Mouse (Mus musculus) midbrain, embryonic 11.5 days (tissue): Measurements from ENCODE around the gene Vps36. TPM values are rescaled to one million over a fixed set of nuclear protein-coding genes. Genes with fewer than 3 reads are reported as not detected.

Experiments
- ATAC-seq: fragments of 200-750 bp; cut with Nextera tagmentation; 2 replicates; pipeline ENCODE4 v1.8.0; 2017; ENCODE audit warnings: moderate TSS enrichment, moderate library complexity; ENCODE audit not compliant: low FRiP score
- DNase-seq: peaks from one replicate; pipeline ENCODE4 v3.0.0; 2015; ENCODE audit warnings: low spot score; ENCODE audit errors: missing footprints
- H3K27ac ChIP-seq: fragments of 300-500 bp; sonication (generic); 2 replicates; pipeline ENCODE4 v1.5.1; 2014; ENCODE audit warnings: low read depth, low read length
- H3K27me3 ChIP-seq: fragments of 300-500 bp; sonication (generic); 2 replicates; pipeline ENCODE4 v1.6.1; 2014; ENCODE audit warnings: mild to moderate bottlenecking, low read length, moderate library complexity, mixed read lengths; ENCODE audit not compliant: control insufficient read depth, insufficient read depth
- H3K36me3 ChIP-seq: fragments of 300-500 bp; sonication (generic); 2 replicates; pipeline ENCODE4 v1.6.1; 2014; ENCODE audit warnings: mild to moderate bottlenecking, low read length, moderate library complexity, mixed read lengths; ENCODE audit not compliant: control insufficient read depth, insufficient read depth
- H3K4me1 ChIP-seq: fragments of 300-500 bp; sonication (generic); 2 replicates; pipeline ENCODE4 v1.6.1; 2014; ENCODE audit warnings: low read length; ENCODE audit not compliant: control insufficient read depth, insufficient read depth
- H3K4me2 ChIP-seq: fragments of 300-500 bp; sonication (generic); 2 replicates; pipeline ENCODE4 v1.6.1; 2014; ENCODE audit warnings: mild to moderate bottlenecking, moderate library complexity
- H3K4me3 ChIP-seq: fragments of 300-500 bp; sonication (generic); 2 replicates; pipeline ENCODE4 v1.5.1; 2014; ENCODE audit warnings: low read depth, low read length
- H3K9ac ChIP-seq: fragments of 300-500 bp; sonication (generic); 2 replicates; pipeline ENCODE4 v1.6.1; 2014; ENCODE audit warnings: low read length
- H3K9me3 ChIP-seq: fragments of 300-500 bp; sonication (generic); 2 replicates; pipeline ENCODE4 v1.6.1; 2016; ENCODE audit warnings: low read length; ENCODE audit not compliant: control insufficient read depth
- WGBS: fragments of 180-500 bp; shearing (Covaris S2); extraction: QIAGEN DNeasy Blood & Tissue Kit; methylation state at CpG from one replicate; pipeline ENCODE4 v1.1.7; 2014; 5-methylcytosine and 5-hydroxymethylcytosine counted together
- polyA plus RNA-seq: library from polyadenylated mRNA; unstranded; fragments of >200 nt; fragmentation: Nextera tagmentation; extraction: Ambion mirVana; gene quantifications from 2 replicates; pipeline ENCODE4 v1.2.1, GENCODE M21; 2014

Vps36 gene
- 43.6 and 43.7 TPM in 2 replicates for polyA plus RNA-seq

DNA sequence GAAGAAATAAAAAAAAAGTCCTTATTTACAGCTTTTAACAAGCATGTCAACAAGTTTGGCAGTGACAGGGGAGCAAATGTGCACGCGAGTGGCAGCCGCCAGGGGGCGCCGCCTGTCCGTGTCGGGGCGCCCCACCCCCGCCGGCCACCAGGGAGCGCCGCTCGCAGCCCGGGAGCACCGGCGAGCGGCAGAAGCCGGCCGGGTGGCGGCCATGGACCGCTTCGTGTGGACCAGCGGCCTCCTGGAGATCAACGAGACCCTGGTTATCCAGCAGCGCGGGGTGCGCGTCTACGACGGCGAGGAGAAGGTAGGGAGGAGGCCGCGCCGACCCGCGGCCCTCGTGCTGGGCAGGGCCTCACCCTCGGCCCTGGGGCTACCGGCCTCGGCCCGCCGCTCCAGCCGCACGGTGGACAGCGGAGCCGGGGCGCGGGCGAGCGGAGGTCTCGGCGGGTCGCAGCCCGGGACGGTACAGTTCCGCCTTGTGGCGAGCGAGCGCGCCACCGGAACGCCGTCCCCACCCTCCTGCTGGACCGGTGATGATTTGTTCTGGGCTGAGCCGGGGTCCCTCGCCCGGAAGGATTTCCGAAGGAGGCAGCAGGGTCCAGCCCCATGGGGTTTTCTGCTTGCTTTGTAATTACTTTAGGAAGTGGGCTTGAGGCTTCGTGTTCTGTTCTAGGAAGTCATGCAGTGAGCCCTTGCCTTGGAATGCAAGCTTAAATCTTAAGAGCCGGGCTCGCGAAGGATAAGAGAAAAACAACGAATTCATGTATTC is at the start of gene Vps36:
TSS of gene Vps36 (plus strand) at position 150 of the 772 bp plus-strand sequence.
- no peaks in the 10 kb centered on the region for H3K9me3 ChIP-seq
- peak within 1 kb of the TSS; percentile 69 for H3K4me3 ChIP-seq
- ATAC-seq (peak; percentile 97), DNase-seq (peak; percentile 99)
- peak within 1 kb of the TSS; percentile 96 for H3K27ac ChIP-seq
- peaks cover 4% of the 10 kb centered on the region; the same call in 1 of the 2 replicates for H3K4me1 ChIP-seq
- peak within 1 kb of the TSS; percentile 94 for H3K9ac ChIP-seq
- H3K27me3 ChIP-seq: no peaks in the 10 kb centered on the region
- H3K36me3 ChIP-seq: no peaks in the 10 kb centered on the region
- peak within 1 kb of the TSS; percentile 66 for H3K4me2 ChIP-seq
- WGBS: under 1% methylated on average over 72 of the region's 73 CpGs

DNA sequence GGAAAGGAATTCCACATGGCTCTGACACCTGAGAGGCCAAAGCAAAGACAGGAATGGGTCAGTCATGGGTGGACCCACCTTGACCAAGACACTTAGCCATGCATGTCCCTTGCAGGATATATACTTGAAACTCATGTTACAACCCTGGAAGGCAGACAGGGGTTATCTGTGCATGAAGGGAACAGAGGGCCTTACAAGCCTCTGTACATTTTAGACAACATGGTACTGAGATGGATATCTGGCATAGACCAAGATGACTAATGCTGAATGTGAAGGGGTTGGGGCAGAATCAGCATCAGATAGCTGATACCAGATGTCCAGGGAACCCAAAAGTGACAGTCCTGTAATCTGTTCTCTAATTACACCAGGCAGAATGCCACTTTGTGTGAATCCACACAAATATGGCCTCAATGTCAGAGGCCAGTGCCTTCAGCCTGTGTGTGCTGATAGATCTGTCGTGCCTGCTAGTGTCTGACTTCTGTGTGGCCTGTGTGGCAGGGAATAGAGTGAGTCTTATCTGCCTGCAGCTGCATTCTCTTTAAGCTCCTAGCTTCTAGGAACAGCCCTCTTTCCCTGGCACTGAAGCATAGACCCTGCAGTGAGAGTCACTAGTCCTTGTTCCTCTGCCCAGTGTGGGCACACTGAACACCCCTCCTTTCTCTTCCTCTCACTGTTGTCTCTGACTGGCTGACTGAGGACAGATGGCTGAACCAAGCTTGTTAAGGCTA is 48.7 kb upstream of the Vps36 start:
- H3K4me2 ChIP-seq: no peak overlapping the region
- no peaks in the 10 kb centered on the region; the same call in 1 of the 2 replicates for H3K36me3 ChIP-seq
- ATAC-seq (no peak), DNase-seq (no peak)
- H3K27me3 ChIP-seq: no peaks in the 10 kb centered on the region
- H3K9ac ChIP-seq: no peak overlapping the region
- H3K4me1 ChIP-seq: no peaks in the 10 kb centered on the region
- no peaks in the 10 kb centered on the region for H3K9me3 ChIP-seq
- 83% methylated on average over 1 of the region's 1 CpGs for WGBS
- no peak overlapping the region for H3K4me3 ChIP-seq
- H3K27ac ChIP-seq: no peak overlapping the region

DNA sequence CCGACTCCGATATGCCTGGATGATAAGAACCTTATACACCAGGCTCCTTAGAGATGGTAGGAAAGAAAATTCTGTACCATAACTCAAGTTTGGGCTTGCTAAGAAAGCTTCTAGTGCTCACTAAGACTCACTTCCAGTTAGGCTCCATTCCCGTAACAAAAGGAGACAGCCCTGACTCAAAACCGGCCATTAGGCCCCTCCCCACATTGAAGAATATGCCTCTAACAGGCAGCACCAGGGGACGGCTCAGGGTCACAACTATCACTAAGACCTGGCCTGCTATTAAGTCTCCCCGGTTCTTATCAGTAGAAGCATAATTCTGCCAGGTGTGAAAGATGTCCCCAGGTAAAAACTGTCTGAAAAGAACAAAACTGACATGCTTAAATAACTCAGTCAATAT is 46.8 kb upstream of the Vps36 start:
- WGBS: 82% methylated on average over 6 of the region's 6 CpGs
- no peaks in the 10 kb centered on the region for H3K27me3 ChIP-seq

DNA sequence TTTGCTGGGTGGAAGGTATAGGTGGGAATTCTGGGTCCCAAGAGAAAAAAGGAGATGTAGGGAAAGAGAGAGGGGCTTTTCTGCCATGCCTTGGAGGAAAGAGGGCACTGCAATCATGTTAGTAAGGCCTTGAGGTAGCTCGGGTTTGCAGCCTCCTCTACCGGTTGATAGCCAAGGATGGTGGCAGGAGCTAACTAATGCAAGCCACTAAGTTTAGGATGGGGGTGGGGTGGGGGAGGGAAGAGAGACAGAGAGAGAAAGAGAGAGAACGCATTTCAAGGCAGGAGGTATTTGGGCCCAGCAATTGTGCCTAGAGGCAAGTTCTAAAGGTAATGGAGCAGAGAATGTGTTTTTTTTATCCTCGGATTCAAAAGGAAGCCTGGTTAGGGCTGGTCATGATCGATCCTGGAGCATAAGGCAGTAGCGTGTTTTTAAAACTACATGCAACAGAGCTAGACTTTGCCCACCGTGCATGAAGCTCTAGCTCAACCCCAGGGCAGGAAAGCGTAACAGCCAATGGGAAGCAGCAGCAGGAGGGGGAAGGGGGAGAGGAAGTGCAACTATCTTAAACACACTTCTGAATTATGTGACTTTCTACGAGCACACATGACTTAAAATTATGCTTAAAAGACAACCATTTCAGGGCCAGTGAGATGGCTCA is 44.8 kb upstream of the Vps36 start:
- no peaks in the 10 kb centered on the region for H3K27me3 ChIP-seq
- no peak for ATAC-seq
- H3K9ac ChIP-seq: no peak overlapping the region
- H3K36me3 ChIP-seq: no peaks in the 10 kb centered on the region; the same call in 1 of the 2 replicates
- no peak for DNase-seq
- no peaks in the 10 kb centered on the region for H3K4me1 ChIP-seq
- 86% methylated on average over 9 of the region's 9 CpGs for WGBS
- no peak overlapping the region for H3K27ac ChIP-seq
- H3K4me2 ChIP-seq: no peak overlapping the region
- H3K4me3 ChIP-seq: no peak overlapping the region
- no peaks in the 10 kb centered on the region for H3K9me3 ChIP-seq

More for the DNA sequence above, 46.8 kb upstream of the Vps36 start:
- no peak overlapping the region for H3K27ac ChIP-seq
- no peaks in the 10 kb centered on the region for H3K9me3 ChIP-seq
- no peak overlapping the region for H3K4me2 ChIP-seq
- ATAC-seq (no peak), DNase-seq (no peak)
- no peaks in the 10 kb centered on the region; the same call in 1 of the 2 replicates for H3K36me3 ChIP-seq
- H3K9ac ChIP-seq: no peak overlapping the region
- H3K4me3 ChIP-seq: no peak overlapping the region
- no peaks in the 10 kb centered on the region for H3K4me1 ChIP-seq

DNA sequence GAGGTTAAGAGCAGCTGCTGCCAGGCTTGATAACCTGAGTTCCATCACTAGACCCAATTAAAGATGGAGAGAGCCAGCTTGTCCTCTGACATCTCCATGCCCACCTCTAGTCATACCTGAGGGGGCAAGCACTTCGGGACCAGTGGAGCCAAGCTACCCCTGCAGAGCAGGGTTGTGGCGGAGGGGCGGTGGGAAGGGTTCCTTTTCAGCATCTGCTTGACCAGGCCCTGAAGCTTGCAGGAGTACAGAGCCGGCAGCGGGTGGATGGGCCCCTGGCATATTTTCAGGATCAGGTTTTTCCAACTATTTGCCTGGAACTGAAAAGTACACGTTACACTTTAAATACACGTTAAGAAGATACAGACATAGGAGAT is 44.3 kb upstream of the Vps36 start:
- Histone ChIP-seq H3K9me3 (no peaks in the 10 kb centered on the region), H3K27ac (no peak overlapping the region), H3K4me2 (no peak overlapping the region), H3K27me3 (no peaks in the 10 kb centered on the region), H3K9ac (no peak overlapping the region), H3K36me3 (no peaks in the 10 kb centered on the region; the same call in 1 of the 2 replicates), H3K4me1 (no peaks in the 10 kb centered on the region), H3K4me3 (no peak overlapping the region)
- no peak for DNase-seq
- 92% methylated on average over 7 of the region's 7 CpGs for WGBS
- no peak for ATAC-seq

DNA sequence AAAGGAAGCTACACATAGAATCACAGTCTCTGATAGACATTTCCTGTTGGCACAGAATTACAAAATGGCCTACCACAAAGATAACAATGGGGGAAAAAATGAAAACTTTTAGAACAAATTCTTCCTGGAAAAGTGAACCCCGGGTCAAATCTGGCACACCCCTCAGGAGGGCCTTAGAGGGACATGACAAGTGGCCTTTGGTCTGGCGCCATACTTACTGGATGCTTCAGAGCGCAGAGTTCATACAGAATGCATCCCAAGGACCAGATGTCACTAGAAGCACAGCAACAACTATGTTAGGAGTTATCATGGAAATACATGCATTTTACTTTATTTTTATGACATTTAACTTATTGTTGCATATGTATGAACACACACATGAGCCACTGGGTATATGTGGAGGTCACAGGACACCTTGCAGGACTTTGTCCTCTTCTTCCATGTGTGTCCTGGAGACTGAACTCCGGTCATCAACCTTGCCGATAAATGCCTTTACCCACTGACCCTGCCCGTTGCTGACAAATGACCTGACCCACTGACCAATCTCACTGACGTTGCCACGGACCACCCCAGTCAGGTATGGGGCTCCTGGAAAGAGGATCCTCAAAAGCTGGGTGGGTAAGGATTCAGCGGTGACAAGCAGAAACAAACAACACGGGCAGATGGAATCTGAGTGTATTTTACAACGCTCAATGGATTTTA is 42.8 kb upstream of the Vps36 start:
- Histone ChIP-seq H3K4me1 (no peaks in the 10 kb centered on the region), H3K4me2 (no peak overlapping the region), H3K4me3 (no peak overlapping the region), H3K36me3 (no peaks in the 10 kb centered on the region; the same call in 1 of the 2 replicates), H3K9ac (no peak overlapping the region), H3K27ac (no peak overlapping the region), H3K9me3 (no peaks in the 10 kb centered on the region), H3K27me3 (no peaks in the 10 kb centered on the region)
- WGBS: 95% methylated on average over 11 of the region's 11 CpGs
- no peak for DNase-seq
- ATAC-seq: no peak

DNA sequence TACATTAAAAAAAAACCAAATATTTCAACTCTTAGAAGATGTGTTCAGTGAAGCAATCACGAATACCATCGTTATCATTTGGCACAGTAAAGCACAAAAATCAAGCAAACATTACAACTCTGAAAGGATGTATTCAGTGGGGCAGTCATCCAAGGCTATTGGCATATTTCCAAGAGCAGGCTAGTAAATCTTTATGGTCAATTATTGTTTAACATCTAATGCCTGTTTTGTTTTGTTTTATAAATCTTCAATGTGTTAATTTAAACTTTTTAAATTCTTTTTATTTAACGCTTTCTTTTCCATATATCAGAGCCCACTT is 42.3 kb upstream of the Vps36 start:
- no peaks in the 10 kb centered on the region; the same call in 1 of the 2 replicates for H3K36me3 ChIP-seq
- 94% methylated on average over 3 of the region's 3 CpGs for WGBS
- H3K27me3 ChIP-seq: no peaks in the 10 kb centered on the region
- H3K4me2 ChIP-seq: no peak overlapping the region
- H3K27ac ChIP-seq: no peak overlapping the region
- no peak overlapping the region for H3K9ac ChIP-seq
- no peak for DNase-seq
- no peaks in the 10 kb centered on the region for H3K4me1 ChIP-seq
- no peak overlapping the region for H3K4me3 ChIP-seq
- no peak for ATAC-seq
- no peaks in the 10 kb centered on the region for H3K9me3 ChIP-seq

DNA sequence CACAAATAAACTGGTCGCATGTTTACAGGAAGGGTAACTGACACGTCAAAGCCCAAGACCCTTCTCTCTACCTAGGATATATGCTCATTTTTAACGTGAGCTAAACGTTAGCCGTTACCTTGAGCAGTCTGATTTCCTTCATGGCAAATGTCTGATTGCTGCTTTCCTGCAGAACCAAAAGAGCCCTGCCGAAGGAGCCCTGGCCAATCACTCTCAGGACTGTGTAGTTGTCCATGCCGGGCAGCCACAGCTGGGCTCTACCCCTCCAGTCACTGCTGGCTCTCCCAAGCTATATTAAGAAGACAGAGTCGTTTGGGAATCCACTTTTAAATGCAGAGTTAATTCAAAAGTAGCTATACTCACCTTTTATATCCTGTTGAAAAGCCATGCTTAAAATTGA is 30.4 kb upstream of the Vps36 start:
- Histone ChIP-seq H3K27ac (no peak overlapping the region), H3K4me1 (no peaks in the 10 kb centered on the region), H3K9me3 (no peaks in the 10 kb centered on the region), H3K9ac (no peak overlapping the region), H3K4me3 (no peak overlapping the region), H3K27me3 (no peaks in the 10 kb centered on the region), H3K36me3 (no peaks in the 10 kb centered on the region; the same call in 1 of the 2 replicates), H3K4me2 (no peak overlapping the region)
- ATAC-seq (no peak), DNase-seq (no peak)
- 91% methylated on average over 8 of the region's 8 CpGs for whole genome bisulfite sequencing
